Mouse (Mus musculus) brain, embryonic 14.5 days (tissue): ENCODE data around the gene Thsd4.

ENCODE experiments used
- CTCF ChIP-seq: fragments of 200-500 bp; IDR thresholded peaks from 2 replicates; pipeline ENCODE4 v1.5.1; 2012; ENCODE audit warnings: inconsistent platforms, mild to moderate bottlenecking, moderate library complexity, borderline replicate concordance; ENCODE audit not compliant: insufficient read depth, insufficient read length; ENCODE audit errors: extremely low read depth
- POLR2A ChIP-seq: fragments of 200-500 bp; IDR thresholded peaks from 2 replicates; pipeline ENCODE4 v1.6.1; 2012; ENCODE audit warnings: mild to moderate bottlenecking, inconsistent platforms, borderline replicate concordance; ENCODE audit not compliant: poor library complexity, insufficient read depth, insufficient read length, severe bottlenecking; ENCODE audit errors: extremely low read depth

- TF ChIP-seq CTCF (no peak), POLR2A (no peak)
These were observed 119.2 kb downstream of the Thsd4 start for GRCm38 (mm10) chr9:60402681-60403080.
